Mouse (Mus musculus) gastrocnemius, adult 18-20 months (tissue): ENCODE measurements around the gene Defa34. TPM values are rescaled to one million over a fixed set of nuclear protein-coding genes. Genes with fewer than 3 reads are reported as not detected.
"Not testable (repeated sequence)": the region's sequence is repeated elsewhere in the genome, so short reads cannot be mapped to it uniquely, and the experiment has no call there.

Experiments used
- DNase-seq: peaks from one replicate; pipeline ENCODE4 v3.0.0; 2021; ENCODE audit warnings: low spot score
- long read RNA-seq, 2 experiments: library from polyadenylated mRNA; stranded (forward); transcript quantifications; one replicate each; pipeline ENCODE4 v2.0.0; 2021
- total RNA-seq, 2 experiments: library from RNA; stranded (reverse); gene quantifications; 2 replicates each; pipeline ENCODE4 v1.2.3; 2021

Defa34 gene
- total RNA-seq, result not detected
- long read RNA-seq, experiment 1, result 0 reads
- long read RNA-seq, experiment 2, result 0 reads

DNA sequence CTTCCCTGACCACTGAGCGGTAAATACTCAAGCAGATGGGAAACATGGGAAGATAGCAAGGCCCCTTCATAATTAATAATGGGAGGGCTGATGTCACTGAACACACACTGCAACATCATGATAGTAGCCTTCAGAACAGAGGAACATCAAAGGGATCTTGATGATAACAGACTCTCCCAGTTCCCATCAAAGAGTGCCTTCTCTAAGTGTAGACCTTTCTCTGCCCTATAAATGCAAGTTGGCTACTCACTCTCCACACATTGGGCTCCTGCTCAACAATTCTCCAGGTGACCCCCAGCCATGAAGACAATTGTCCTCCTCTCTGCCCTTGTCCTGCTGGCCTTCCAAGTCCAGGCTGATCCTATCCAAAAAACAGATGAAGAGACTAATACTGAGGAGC lies at the start of gene Defa34:
TSS of gene Defa34 (plus strand) at position 301 of the 400 bp plus-strand sequence.
- DNase-seq, result not testable (repeated sequence)

DNA sequence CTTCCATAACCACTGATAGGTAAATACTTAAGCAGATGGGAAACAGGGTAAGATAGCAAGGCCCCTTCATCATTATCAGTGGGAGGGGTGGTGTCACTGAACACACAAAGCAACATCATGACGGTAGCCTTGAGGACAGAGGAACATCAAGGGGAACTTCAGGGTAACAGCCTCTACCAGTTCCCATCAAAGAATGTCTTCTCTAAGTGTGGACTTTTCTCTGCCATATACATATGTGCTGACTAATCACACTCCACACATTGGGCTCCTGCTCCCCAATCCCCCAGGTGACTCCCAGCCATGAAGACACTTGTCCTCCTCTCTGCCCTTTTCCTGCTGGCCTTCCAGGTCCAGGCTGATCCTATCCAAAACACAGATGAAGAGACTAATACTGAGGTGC lies 47.7 kb upstream of the Defa34 start, which contains the start of gene Defa26:
TSS of gene Defa26 (plus strand) at position 301 of the 400 bp plus-strand sequence.
- DNase-seq, result not testable (repeated sequence)

DNA sequence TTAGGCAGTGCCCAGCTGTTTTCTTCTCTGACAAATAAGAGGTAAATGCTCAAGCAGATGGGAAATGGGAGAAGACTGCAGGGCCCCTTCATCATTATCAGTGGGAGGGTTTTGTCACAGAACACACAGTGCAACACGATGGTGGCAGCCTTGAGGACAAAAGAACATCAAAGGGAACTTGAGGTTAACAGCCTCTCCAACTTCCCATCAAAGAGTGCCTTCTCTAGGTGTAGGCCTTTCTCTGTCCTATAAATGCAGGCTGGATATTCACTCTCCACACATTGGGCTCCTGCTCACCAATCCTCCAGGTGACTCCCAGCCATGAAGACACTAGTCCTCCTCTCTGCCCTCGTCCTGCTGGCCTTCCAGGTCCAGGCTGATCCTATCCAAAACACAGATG lies 10.1 kb upstream of the Defa34 start, which contains the start of gene Defa17:
TSS of gene Defa17 (plus strand) at position 301 of the 400 bp plus-strand sequence.
- not testable (repeated sequence) for DNase-seq

GRCm38 (mm10) chr8:21703545-21703944 lies 37.9 kb downstream of the Defa34 start, which contains the start of gene AY761184:
TSS of gene AY761184 (minus strand) at chr8:21703645.
- DNase-seq, result not testable (repeated sequence)

Other genes starting within 250 kb of the Defa34 start
- gene Defa36, start 238.4 kb upstream of the Defa34 start, total RNA-seq, result not detected
- gene Gm7849, start 209.2 kb upstream of the Defa34 start, total RNA-seq, result not detected
- gene Defa20, start 156.5 kb upstream of the Defa34 start, total RNA-seq, result not detected
- gene Defa32, start 136.8 kb upstream of the Defa34 start, total RNA-seq, result not detected
- not detected for gene Defa37, start 100.4 kb upstream of the Defa34 start, total RNA-seq
- not detected for gene Defa28, start 82.8 kb upstream of the Defa34 start, total RNA-seq
- not detected for gene Gm7861, start 71.3 kb upstream of the Defa34 start, total RNA-seq
- not detected for gene Defa26, start 47.6 kb upstream of the Defa34 start, total RNA-seq
- not detected for gene Defa17, start 10.0 kb upstream of the Defa34 start, total RNA-seq
- gene AY761184, start 37.8 kb downstream of the Defa34 start, total RNA-seq, result not detected
- not detected for gene Defa24, start 68.7 kb downstream of the Defa34 start, total RNA-seq
- not detected for gene Defb50, start 157.7 kb downstream of the Defa34 start, total RNA-seq
- gene Defb2, start 174.1 kb downstream of the Defa34 start, total RNA-seq, result not detected
- gene Defb10, start 193.1 kb downstream of the Defa34 start, total RNA-seq, result not detected
- not detected for gene Defb9, start 219.6 kb downstream of the Defa34 start, total RNA-seq
- gene Defb11, start 240.6 kb downstream of the Defa34 start, total RNA-seq, result not detected